Mouse (Mus musculus): ENCODE data around the gene H2-D1.

DNA sequence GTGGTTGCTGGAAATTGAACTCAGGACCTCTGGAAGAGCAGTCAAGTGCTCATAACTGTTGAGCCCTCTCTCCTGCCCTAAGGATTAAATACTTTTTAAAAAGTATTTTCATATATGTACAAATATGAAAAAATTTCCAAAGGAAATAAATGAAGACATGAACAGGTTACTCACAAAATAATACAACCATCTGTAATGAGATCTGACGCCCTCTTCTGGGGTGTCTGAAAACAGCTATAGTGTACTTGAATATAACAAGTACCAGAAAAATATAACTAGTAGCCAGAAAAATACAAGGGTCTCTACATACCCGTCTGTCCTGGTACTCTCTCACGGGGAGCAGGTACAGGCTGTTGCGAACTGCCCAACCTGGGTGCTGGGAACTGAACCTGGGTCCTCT is 37.9 kb upstream of the H2-D1 start:
- TF ChIP-seq CTCF (IDR thresholded peaks at IDR 0.05; ENCODE audit: insufficient read depth, low read length) = no peak
- TF ChIP-seq POLR2A (IDR thresholded peaks at IDR 0.05; ENCODE audit: borderline replicate concordance, extremely low read depth, low read depth, low read length) = no peak
